Mouse (Mus musculus): ENCODE measurements around the gene Tmem44. TPM values are rescaled to one million over a fixed set of nuclear protein-coding genes. Genes with fewer than 3 reads are reported as not detected.
A peak's percentile ranks its signal among the peaks of the same experiment; 100 is the strongest.

Tmem44 gene
- polyA plus RNA-seq, 1 experiment from 2014 or later, result 0.68 TPM

DNA sequence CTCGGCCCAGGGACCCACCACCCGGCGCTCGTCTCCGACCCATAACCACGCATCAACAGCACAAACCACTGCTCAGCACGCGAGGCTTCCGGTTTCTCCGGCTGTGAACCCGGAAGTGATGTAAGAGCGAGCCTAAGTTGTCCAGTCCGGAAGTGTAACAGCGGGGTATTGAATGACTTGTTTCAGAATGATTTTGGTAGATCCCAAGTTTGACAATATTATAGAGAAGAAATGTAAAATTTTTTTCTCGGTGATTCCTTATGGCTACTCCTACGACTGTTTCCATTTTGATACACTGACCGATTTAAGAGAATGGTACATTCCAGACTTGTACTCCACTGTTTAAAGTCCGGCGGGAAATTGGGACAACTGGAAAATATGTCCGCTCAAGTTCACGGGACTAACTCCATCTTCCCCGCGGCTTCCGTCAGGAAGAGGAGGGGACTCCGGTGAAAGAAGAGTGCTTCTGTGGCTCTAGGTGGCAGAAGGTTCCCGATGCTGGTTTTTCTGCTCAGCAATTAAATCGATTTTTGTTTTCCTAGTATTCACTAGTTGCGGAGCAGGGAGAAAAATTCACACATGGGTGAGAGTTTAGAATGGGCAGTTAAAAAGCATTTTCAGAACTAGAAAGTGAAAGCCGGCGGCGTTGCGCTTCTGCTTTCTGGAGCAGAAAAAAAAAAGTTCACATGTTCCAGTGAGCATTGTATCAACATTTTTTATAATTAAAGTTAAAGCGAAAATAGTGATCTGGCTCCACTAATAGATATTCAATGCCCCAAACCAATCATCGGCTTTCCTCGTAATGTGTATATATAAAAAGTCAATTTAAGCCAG is 37.1 kb upstream of the Tmem44 start, which contains the start of gene Lsg1:
Gene Lsg1 (minus strand): TSS at position 99 of the 834 bp plus-strand sequence.
- peaks cover 16% of the 10 kb centered on the region for H3K36me3 ChIP-seq (ENCODE audit: control insufficient read depth, insufficient read depth)
- no peaks in the 10 kb centered on the region for H3K27me3 ChIP-seq (ENCODE audit: control insufficient read depth, insufficient read depth, low read depth, low read length)
- peak within 1 kb of the TSS; percentile 94 for H3K4me3 ChIP-seq (ENCODE audit: low read depth, low read length)
- peaks cover 12% of the 10 kb centered on the region for H3K4me1 ChIP-seq (ENCODE audit: control insufficient read depth, low read depth, low read length)
- no peaks in the 10 kb centered on the region for H3K9me3 ChIP-seq (replicated peaks; ENCODE audit: control insufficient read depth, low read length)
- peak within 1 kb of the TSS; percentile 84 for H3K9ac ChIP-seq (ENCODE audit: low read depth, low read length)
- peak within 1 kb of the TSS; percentile 65 for H3K27ac ChIP-seq (ENCODE audit: low read length)
- 3% methylated on average over 35 of the region's 35 CpGs for WGBS (ENCODE audit: insufficient replicate concordance)
- peak within 1 kb of the TSS; percentile 89 for H3K4me2 ChIP-seq (ENCODE audit: low read depth, low read length)
- peak; percentile 93 for ATAC-seq (ENCODE audit: low read depth)

- peaks cover 23% of the 10 kb centered on the region for H3K36me3 ChIP-seq (ENCODE audit: control insufficient read depth, insufficient read depth)
- H3K27ac ChIP-seq (ENCODE audit: low read length), result peak overlapping the region; percentile 52; the same call in 1 of the 2 replicates
- ATAC-seq (ENCODE audit: low read depth), result 0 out of 2 replicates have a peak, but pooled peaks have one; percentile 4
- peak overlapping the region; percentile 94 for H3K4me3 ChIP-seq (ENCODE audit: low read depth, low read length)
- H3K4me1 ChIP-seq (ENCODE audit: control insufficient read depth, low read depth, low read length), result peaks cover 12% of the 10 kb centered on the region
- H3K4me2 ChIP-seq (ENCODE audit: low read depth, low read length), result peak overlapping the region; percentile 89
- no peaks in the 10 kb centered on the region for H3K9me3 ChIP-seq (replicated peaks; ENCODE audit: control insufficient read depth, low read length)
- H3K9ac ChIP-seq (ENCODE audit: low read depth, low read length), result peak overlapping the region; percentile 84
- 1% methylated on average over 19 of the region's 19 CpGs for WGBS (ENCODE audit: insufficient replicate concordance)
- no peaks in the 10 kb centered on the region for H3K27me3 ChIP-seq (ENCODE audit: control insufficient read depth, insufficient read depth, low read depth, low read length)
Measured at GRCm38 (mm10) chr16:30586935-30587493, 36.4 kb upstream of the Tmem44 start.

GRCm38 (mm10) chr16:30580765-30581164 is 30.1 kb upstream of the Tmem44 start:
- Histone ChIP-seq H3K36me3 (ENCODE audit: control insufficient read depth, insufficient read depth) (peaks cover 64% of the 10 kb centered on the region), H3K4me3 (ENCODE audit: low read depth, low read length) (no peak overlapping the region), H3K9me3 (replicated peaks; ENCODE audit: control insufficient read depth, low read length) (no peaks in the 10 kb centered on the region), H3K4me2 (ENCODE audit: low read depth, low read length) (no peak overlapping the region), H3K27me3 (ENCODE audit: control insufficient read depth, insufficient read depth, low read depth, low read length) (no peaks in the 10 kb centered on the region), H3K9ac (ENCODE audit: low read depth, low read length) (no peak overlapping the region), H3K27ac (ENCODE audit: low read length) (no peak overlapping the region), H3K4me1 (ENCODE audit: control insufficient read depth, low read depth, low read length) (no peaks in the 10 kb centered on the region)
- no peak for ATAC-seq (ENCODE audit: low read depth)
- 81% methylated on average over 5 of the region's 5 CpGs for WGBS (ENCODE audit: insufficient replicate concordance)

- Histone ChIP-seq H3K27ac (ENCODE audit: low read length) (no peak overlapping the region), H3K4me1 (ENCODE audit: control insufficient read depth, low read depth, low read length) (no peaks in the 10 kb centered on the region), H3K27me3 (ENCODE audit: control insufficient read depth, insufficient read depth, low read depth, low read length) (no peaks in the 10 kb centered on the region), H3K4me3 (ENCODE audit: low read depth, low read length) (no peak overlapping the region), H3K9me3 (replicated peaks; ENCODE audit: control insufficient read depth, low read length) (no peaks in the 10 kb centered on the region), H3K4me2 (ENCODE audit: low read depth, low read length) (no peak overlapping the region), H3K36me3 (ENCODE audit: control insufficient read depth, insufficient read depth) (peaks cover 47% of the 10 kb centered on the region), H3K9ac (ENCODE audit: low read depth, low read length) (no peak overlapping the region)
- no peak for ATAC-seq (ENCODE audit: low read depth)
- WGBS (ENCODE audit: insufficient replicate concordance), result 63% methylated on average over 1 of the region's 1 CpGs
Measured at GRCm38 (mm10) chr16:30576392-30576791, 25.8 kb upstream of the Tmem44 start.

GRCm38 (mm10) chr16:30575815-30576214 is 25.2 kb upstream of the Tmem44 start:
- no peak overlapping the region for H3K4me3 ChIP-seq (ENCODE audit: low read depth, low read length)
- no peak overlapping the region for H3K27ac ChIP-seq (ENCODE audit: low read length)
- 51% methylated on average over 7 of the region's 7 CpGs for WGBS (ENCODE audit: insufficient replicate concordance)
- no peak for ATAC-seq (ENCODE audit: low read depth)
- no peaks in the 10 kb centered on the region for H3K27me3 ChIP-seq (ENCODE audit: control insufficient read depth, insufficient read depth, low read depth, low read length)
- H3K4me1 ChIP-seq (ENCODE audit: control insufficient read depth, low read depth, low read length), result no peaks in the 10 kb centered on the region
- no peak overlapping the region for H3K4me2 ChIP-seq (ENCODE audit: low read depth, low read length)
- H3K9me3 ChIP-seq (replicated peaks; ENCODE audit: control insufficient read depth, low read length), result no peaks in the 10 kb centered on the region
- H3K36me3 ChIP-seq (ENCODE audit: control insufficient read depth, insufficient read depth), result peaks cover 47% of the 10 kb centered on the region
- H3K9ac ChIP-seq (ENCODE audit: low read depth, low read length), result no peak overlapping the region

GRCm38 (mm10) chr16:30572239-30572638 is 21.6 kb upstream of the Tmem44 start:
- Histone ChIP-seq H3K9ac (ENCODE audit: low read depth, low read length) (no peak overlapping the region), H3K4me1 (ENCODE audit: control insufficient read depth, low read depth, low read length) (no peaks in the 10 kb centered on the region), H3K27ac (ENCODE audit: low read length) (no peak overlapping the region), H3K27me3 (ENCODE audit: control insufficient read depth, insufficient read depth, low read depth, low read length) (no peaks in the 10 kb centered on the region), H3K4me3 (ENCODE audit: low read depth, low read length) (no peak overlapping the region), H3K4me2 (ENCODE audit: low read depth, low read length) (no peak overlapping the region), H3K9me3 (replicated peaks; ENCODE audit: control insufficient read depth, low read length) (no peaks in the 10 kb centered on the region), H3K36me3 (ENCODE audit: control insufficient read depth, insufficient read depth) (peaks cover 57% of the 10 kb centered on the region)
- ATAC-seq (ENCODE audit: low read depth), result no peak
- 57% methylated on average over 4 of the region's 4 CpGs for WGBS (ENCODE audit: insufficient replicate concordance)

DNA sequence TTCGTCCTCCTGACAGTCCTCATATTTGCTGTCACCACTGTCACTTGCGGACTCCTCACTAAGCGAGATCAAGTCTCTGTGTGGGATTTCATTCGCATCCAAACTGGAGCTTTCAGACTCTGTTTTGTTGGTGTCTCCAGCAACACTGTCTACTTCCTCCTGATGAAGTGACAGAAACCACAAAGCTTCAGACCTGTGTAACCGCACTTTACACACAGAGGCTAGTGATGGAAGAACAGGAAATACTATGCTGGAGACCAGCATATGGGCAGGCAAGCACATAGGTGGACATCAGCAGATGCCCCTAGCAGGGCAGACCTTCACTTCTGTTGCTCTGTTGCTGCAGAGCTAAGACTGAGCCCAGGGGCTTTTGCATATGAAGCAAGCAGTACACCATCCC is 20.7 kb upstream of the Tmem44 start:
- Histone ChIP-seq H3K9me3 (replicated peaks; ENCODE audit: control insufficient read depth, low read length) (no peaks in the 10 kb centered on the region), H3K4me3 (ENCODE audit: low read depth, low read length) (no peak overlapping the region), H3K9ac (ENCODE audit: low read depth, low read length) (no peak overlapping the region), H3K4me2 (ENCODE audit: low read depth, low read length) (no peak overlapping the region), H3K36me3 (ENCODE audit: control insufficient read depth, insufficient read depth) (peaks cover 62% of the 10 kb centered on the region), H3K4me1 (ENCODE audit: control insufficient read depth, low read depth, low read length) (no peaks in the 10 kb centered on the region), H3K27me3 (ENCODE audit: control insufficient read depth, insufficient read depth, low read depth, low read length) (no peaks in the 10 kb centered on the region), H3K27ac (ENCODE audit: low read length) (no peak overlapping the region)
- 67% methylated on average over 5 of the region's 5 CpGs for WGBS (ENCODE audit: insufficient replicate concordance)
- ATAC-seq (ENCODE audit: low read depth), result no peak

DNA sequence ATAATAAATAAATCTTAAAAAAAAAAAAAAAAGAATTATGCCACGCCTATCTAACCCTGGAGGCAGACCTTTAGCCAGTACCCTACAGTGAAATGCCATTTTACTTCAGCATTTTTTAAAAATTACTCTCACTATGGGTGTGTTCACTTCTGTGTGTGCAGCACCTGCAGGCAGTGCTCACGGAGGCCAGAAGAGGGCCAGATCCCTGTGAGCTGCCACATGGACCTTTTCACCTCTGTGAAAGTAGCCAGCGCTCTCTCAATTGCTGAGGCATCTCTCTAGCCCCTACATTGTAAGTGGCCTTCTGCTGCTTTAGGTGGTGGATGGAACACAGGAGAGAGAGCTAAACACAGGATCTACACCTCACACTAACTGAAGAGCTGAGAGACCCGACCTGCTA is 19.5 kb upstream of the Tmem44 start:
- no peaks in the 10 kb centered on the region for H3K27me3 ChIP-seq (ENCODE audit: control insufficient read depth, insufficient read depth, low read depth, low read length)
- WGBS (ENCODE audit: insufficient replicate concordance), result 84% methylated on average over 4 of the region's 4 CpGs
- H3K4me1 ChIP-seq (ENCODE audit: control insufficient read depth, low read depth, low read length), result peaks cover 11% of the 10 kb centered on the region
- H3K9me3 ChIP-seq (replicated peaks; ENCODE audit: control insufficient read depth, low read length), result no peaks in the 10 kb centered on the region
- no peak overlapping the region for H3K4me3 ChIP-seq (ENCODE audit: low read depth, low read length)
- H3K9ac ChIP-seq (ENCODE audit: low read depth, low read length), result no peak overlapping the region
- H3K36me3 ChIP-seq (ENCODE audit: control insufficient read depth, insufficient read depth), result peaks cover 60% of the 10 kb centered on the region
- no peak for ATAC-seq (ENCODE audit: low read depth)
- no peak overlapping the region for H3K27ac ChIP-seq (ENCODE audit: low read length)
- H3K4me2 ChIP-seq (ENCODE audit: low read depth, low read length), result no peak overlapping the region

DNA sequence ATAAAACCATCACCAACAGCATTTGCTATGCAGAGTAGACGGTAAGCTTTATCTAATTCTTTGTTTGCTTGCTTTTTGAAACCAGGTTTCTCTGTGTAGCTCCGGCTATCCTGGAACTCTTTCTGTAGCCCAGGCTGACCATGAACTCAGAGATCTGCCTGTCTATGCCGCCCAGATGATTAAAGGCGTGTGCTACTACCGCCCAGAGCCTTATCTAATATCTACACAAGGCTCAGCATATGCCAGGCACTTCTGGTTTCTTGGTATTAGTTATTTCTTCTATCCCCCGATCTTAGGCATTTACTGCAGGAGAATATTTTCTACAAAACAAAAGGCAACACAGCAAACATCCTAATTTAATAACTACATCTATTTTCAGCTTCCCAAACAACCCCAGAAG is 15.0 kb upstream of the Tmem44 start:
- 28% methylated on average over 6 of the region's 6 CpGs for WGBS (ENCODE audit: insufficient replicate concordance)
- ATAC-seq (ENCODE audit: low read depth), result peak; percentile 97
- no peak overlapping the region for H3K4me3 ChIP-seq (ENCODE audit: low read depth, low read length)
- no peak overlapping the region for H3K9ac ChIP-seq (ENCODE audit: low read depth, low read length)
- H3K36me3 ChIP-seq (ENCODE audit: control insufficient read depth, insufficient read depth), result peaks cover 73% of the 10 kb centered on the region
- peaks cover 16% of the 10 kb centered on the region for H3K4me1 ChIP-seq (ENCODE audit: control insufficient read depth, low read depth, low read length)
- no peaks in the 10 kb centered on the region for H3K9me3 ChIP-seq (replicated peaks; ENCODE audit: control insufficient read depth, low read length)
- peak overlapping the region; percentile 41 for H3K4me2 ChIP-seq (ENCODE audit: low read depth, low read length)
- no peaks in the 10 kb centered on the region for H3K27me3 ChIP-seq (ENCODE audit: control insufficient read depth, insufficient read depth, low read depth, low read length)
- H3K27ac ChIP-seq (ENCODE audit: low read length), result peak overlapping the region; percentile 65; the same call in 1 of the 2 replicates

All from liver, embryonic 16.5 days (tissue).